Mouse (Mus musculus) erythroblast, embryonic 14.5 days (primary cell): ENCODE results near the gene Tas1r3. TPM values are rescaled to one million over a fixed set of nuclear protein-coding genes. Genes with fewer than 3 reads are reported as not detected.

ENCODE experiments used
- H3K27me3 ChIP-seq: 2 replicates; pipeline ENCODE4 v1.6.1; 2012; ENCODE audit warnings: inconsistent platforms; ENCODE audit not compliant: control insufficient read depth
- H3K36me3 ChIP-seq: 2 replicates; pipeline ENCODE4 v1.6.1; 2012; ENCODE audit warnings: mild to moderate bottlenecking, inconsistent platforms; ENCODE audit not compliant: control insufficient read depth
- H3K4me1 ChIP-seq: 2 replicates; pipeline ENCODE4 v1.6.1; 2012; ENCODE audit warnings: inconsistent platforms; ENCODE audit not compliant: control insufficient read depth
- H3K4me3 ChIP-seq: replicated peaks from 2 replicates; pipeline ENCODE3; 2012; ENCODE audit warnings: moderate library complexity, mild to moderate bottlenecking, inconsistent platforms
- H3K9me3 ChIP-seq: 2 replicates; pipeline ENCODE4 v1.6.1; 2012; ENCODE audit warnings: low read length, inconsistent platforms, mixed read lengths; ENCODE audit not compliant: control insufficient read depth
- GATA1 ChIP-seq: IDR thresholded peaks from 2 replicates; pipeline ENCODE4 v1.6.1; 2012; ENCODE audit warnings: low read length, inconsistent platforms, mixed read lengths
- TAL1 ChIP-seq: IDR thresholded peaks from 3 replicates; pipeline ENCODE4 v1.6.1; 2012; ENCODE audit warnings: low read length, inconsistent platforms, mixed read lengths
- polyA plus RNA-seq: library from polyadenylated mRNA; stranded (reverse); fragments of >175 nt; gene quantifications from 2 replicates; pipeline ENCODE4 v1.2.3, GENCODE M21; 2012

The Tas1r3 gene
- polyA plus RNA-seq, 1 experiment: not detected

- peaks cover 18% of the 10 kb centered on the region for H3K4me1 ChIP-seq
- TF ChIP-seq GATA1: no peak
- TF ChIP-seq TAL1: no peak
- H3K9me3 ChIP-seq: peaks cover 9% of the 10 kb centered on the region
- no peaks in the 10 kb centered on the region for H3K27me3 ChIP-seq
- H3K36me3 ChIP-seq: peaks cover 91% of the 10 kb centered on the region
- H3K4me3 ChIP-seq: no peak overlapping the region
Observed at GRCm38 (mm10) chr4:155899355-155899754, 36.2 kb upstream of the Tas1r3 start.

- TF ChIP-seq TAL1: no peak
- no peak for TF ChIP-seq GATA1
- no peaks in the 10 kb centered on the region for H3K27me3 ChIP-seq
- peaks cover 28% of the 10 kb centered on the region for H3K4me1 ChIP-seq
- H3K36me3 ChIP-seq: peaks cover 82% of the 10 kb centered on the region
- no peak overlapping the region for H3K4me3 ChIP-seq
- peaks cover 9% of the 10 kb centered on the region for H3K9me3 ChIP-seq
Observed at GRCm38 (mm10) chr4:155898318-155898717, 35.2 kb upstream of the Tas1r3 start.

- H3K36me3 ChIP-seq: peaks cover 66% of the 10 kb centered on the region
- TF ChIP-seq TAL1 (no peak), GATA1 (no peak)
Observed at GRCm38 (mm10) chr4:155896461-155896860, 33.3 kb upstream of the Tas1r3 start.

GRCm38 (mm10) chr4:155895826-155896225, 32.7 kb upstream of the Tas1r3 start:
- H3K36me3 ChIP-seq: peaks cover 60% of the 10 kb centered on the region
- no peak overlapping the region for H3K4me3 ChIP-seq
- H3K4me1 ChIP-seq: peaks cover 50% of the 10 kb centered on the region
- H3K27me3 ChIP-seq: no peaks in the 10 kb centered on the region
- peaks cover 9% of the 10 kb centered on the region for H3K9me3 ChIP-seq
- no peak for TF ChIP-seq GATA1
- TF ChIP-seq TAL1: no peak

More at GRCm38 (mm10) chr4:155896461-155896860, 33.3 kb upstream of the Tas1r3 start:
- peaks cover 9% of the 10 kb centered on the region for H3K9me3 ChIP-seq
- H3K4me1 ChIP-seq: peaks cover 44% of the 10 kb centered on the region
- no peak overlapping the region for H3K4me3 ChIP-seq
- H3K27me3 ChIP-seq: no peaks in the 10 kb centered on the region

- TF ChIP-seq GATA1 (no peak), TAL1 (no peak)
- Histone ChIP-seq H3K4me3 (peak overlapping the region; percentile 89), H3K27me3 (no peaks in the 10 kb centered on the region), H3K4me1 (peaks cover 56% of the 10 kb centered on the region), H3K36me3 (peaks cover 54% of the 10 kb centered on the region), H3K9me3 (peaks cover 9% of the 10 kb centered on the region)
Observed at GRCm38 (mm10) chr4:155895216-155895615, 32.1 kb upstream of the Tas1r3 start.

- H3K27me3 ChIP-seq: no peaks in the 10 kb centered on the region
Observed at GRCm38 (mm10) chr4:155894311-155894881, 31.2 kb upstream of the Tas1r3 start.

GRCm38 (mm10) chr4:155893212-155893690, 30.1 kb upstream of the Tas1r3 start:
- Histone ChIP-seq H3K36me3 (peaks cover 53% of the 10 kb centered on the region), H3K9me3 (peaks cover 9% of the 10 kb centered on the region), H3K27me3 (no peaks in the 10 kb centered on the region), H3K4me3 (peak overlapping the region; percentile 89), H3K4me1 (peaks cover 58% of the 10 kb centered on the region)
- TF ChIP-seq TAL1: no peak
- TF ChIP-seq GATA1: no peak

More at GRCm38 (mm10) chr4:155894311-155894881, 31.2 kb upstream of the Tas1r3 start:
- TF ChIP-seq GATA1 (no peak), TAL1 (no peak)
- Histone ChIP-seq H3K4me1 (peaks cover 58% of the 10 kb centered on the region), H3K36me3 (peaks cover 53% of the 10 kb centered on the region), H3K4me3 (peak overlapping the region; percentile 89), H3K9me3 (peaks cover 9% of the 10 kb centered on the region)

- TF ChIP-seq GATA1 (no peak), TAL1 (no peak; the same call in 2 of the 3 replicates)
- H3K4me3 ChIP-seq: peak overlapping the region; percentile 89
- peaks cover 55% of the 10 kb centered on the region for H3K36me3 ChIP-seq
- peaks cover 58% of the 10 kb centered on the region for H3K4me1 ChIP-seq
- no peaks in the 10 kb centered on the region for H3K27me3 ChIP-seq
- H3K9me3 ChIP-seq: peaks cover 6% of the 10 kb centered on the region
Observed at GRCm38 (mm10) chr4:155892438-155893211, 29.5 kb upstream of the Tas1r3 start.

- TF ChIP-seq TAL1: no peak
- TF ChIP-seq GATA1: no peak
- Histone ChIP-seq H3K27me3 (no peaks in the 10 kb centered on the region), H3K36me3 (peaks cover 57% of the 10 kb centered on the region), H3K9me3 (peaks cover 4% of the 10 kb centered on the region), H3K4me1 (peaks cover 58% of the 10 kb centered on the region), H3K4me3 (peak overlapping the region; percentile 89)
Observed at GRCm38 (mm10) chr4:155892017-155892416, 28.9 kb upstream of the Tas1r3 start.
